Mouse (Mus musculus) C2C12 (cell line): ENCODE measurements around the gene Olfr466.

ENCODE experiments used
- CEBPB ChIP-seq: IDR thresholded peaks from one replicate; pipeline ENCODE4 v1.6.1; 2011; ENCODE audit warnings: low read depth, mild to moderate bottlenecking, control low read depth, moderate library complexity
- CTCF ChIP-seq: IDR thresholded peaks from one replicate; pipeline ENCODE4 v1.5.1; 2011; ENCODE audit not compliant: control insufficient read depth, insufficient read depth, insufficient read length
- MYOD1 ChIP-seq: IDR thresholded peaks from one replicate; pipeline ENCODE4 v1.6.1; 2011; ENCODE audit warnings: low read depth; ENCODE audit not compliant: control insufficient read depth, insufficient read length

DNA sequence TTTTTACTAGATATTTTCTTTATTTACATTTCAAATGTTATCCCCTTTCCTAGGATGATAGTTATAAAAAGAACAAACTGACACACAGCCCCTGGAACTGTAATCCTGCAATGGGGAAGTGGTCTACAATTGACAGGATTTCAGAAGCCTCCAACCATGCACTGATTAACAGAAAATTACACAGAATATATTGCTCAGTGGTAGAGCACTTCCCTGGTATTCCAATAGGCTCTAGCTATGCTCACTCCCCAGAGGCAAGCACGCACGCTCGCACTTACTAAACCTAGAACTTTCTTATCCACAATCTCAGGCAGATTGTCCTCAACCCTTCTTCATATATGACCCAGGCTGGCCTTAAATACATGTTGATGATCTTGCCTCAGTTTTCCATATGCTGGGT is 36.8 kb upstream of the Olfr466 start:
- TF ChIP-seq CEBPB (no peak), MYOD1 (no peak), CTCF (no peak)
